21 mouse cellular contexts compared by ENCODE assay signal in the genomic region with DNA sequence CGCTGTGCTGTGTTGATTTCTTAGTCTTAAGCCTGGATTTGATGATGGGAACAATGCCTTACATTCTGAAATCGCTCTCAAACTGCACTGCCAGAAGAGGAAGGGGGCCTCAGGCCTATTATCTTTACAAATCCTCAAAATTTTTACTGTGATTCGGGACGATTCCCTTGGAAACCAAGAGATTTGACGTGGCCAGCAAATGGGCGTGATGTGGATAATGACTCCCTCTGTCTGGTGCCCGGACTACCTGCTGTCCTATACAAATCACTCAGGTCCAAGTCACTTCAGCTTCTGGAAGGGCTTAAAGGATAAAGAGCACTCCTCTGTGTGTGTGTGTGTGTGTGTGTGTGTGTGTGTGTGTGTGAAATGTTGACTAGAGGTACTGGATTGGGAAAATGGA. TPM values are rescaled to one million over a fixed set of nuclear protein-coding genes. Genes with fewer than 3 reads are reported as not detected.
"Had no signal": no experiment of that assay in that cellular context is flagged by ENCODE, and none has a peak within 500 bp of the region (broad histone marks: within the 10 kb centered on the region; RNA-seq: fewer than 3 reads in every experiment).

No protein-coding gene starts in this region.

- H3K4me1 ChIP-seq: limb, embryonic 15.5 days; liver, embryonic 13.5 days had no signal

- DNase-seq: kidney, adult 8-10 months; kidney, postnatal 36 days; layer of hippocampus, adult 9-11 months; layer of hippocampus, postnatal 36 days; liver, embryonic 13.5 days; liver, postnatal 0 days; right cerebral cortex, adult 18-20 months; right cerebral cortex, postnatal 25 days; thymus, postnatal 36 days had no signal

- H3K27ac ChIP-seq: kidney, postnatal 0 days; limb, embryonic 15.5 days; liver, embryonic 13.5 days; neural tube, embryonic 13.5 days had no signal

- H3K9me3 ChIP-seq: limb, embryonic 15.5 days; liver, embryonic 13.5 days; neural tube, embryonic 13.5 days had no signal

- H3K36me3 ChIP-seq: limb, embryonic 15.5 days; liver, embryonic 13.5 days; neural tube, embryonic 13.5 days had no signal

- H3K4me3 ChIP-seq: limb, embryonic 15.5 days; liver, embryonic 13.5 days; neural tube, embryonic 13.5 days had no signal

- H3K4me2 ChIP-seq: limb, embryonic 15.5 days; liver, embryonic 13.5 days; neural tube, embryonic 13.5 days had no signal

- H3K27me3 ChIP-seq: limb, embryonic 15.5 days; liver, embryonic 13.5 days had no signal

- H3K9ac ChIP-seq: limb, embryonic 15.5 days; liver, embryonic 13.5 days; liver, postnatal 0 days; neural tube, embryonic 13.5 days had no signal

- ATAC-seq: intestine, postnatal 0 days; liver, postnatal 0 days had no signal

RNA-seq across cellular contexts. Expression of a gene that starts 35.0 kb away (rescaled TPM):
- total RNA-seq: layer of hippocampus, adult 18-20 months; layer of hippocampus, postnatal 36 days; left cerebral cortex, adult 8-10 months; megakaryocyte-erythroid progenitor cell, adult 5-6 weeks had no signal
- polyA plus RNA-seq: intestine, postnatal 0 days; kidney, postnatal 0 days; limb, embryonic 11.5 days; limb, embryonic 15.5 days; liver, embryonic 13.5 days; liver, postnatal 0 days; lung, embryonic 16.5 days; neural tube, embryonic 13.5 days; small intestine, adult 2 months; stomach, embryonic 16.5 days; thymus, postnatal 0 days had no signal

RNA-seq across cellular contexts. Expression of a gene that starts 55.0 kb away (rescaled TPM):
- total RNA-seq: megakaryocyte-erythroid progenitor cell, adult 5-6 weeks had no signal
- polyA plus RNA-seq: limb, embryonic 15.5 days; liver, embryonic 13.5 days; liver, postnatal 0 days; stomach, embryonic 16.5 days had no signal
